Mouse (Mus musculus): Measurements from ENCODE around the gene Agbl1.

Agbl1 gene

GRCm38 (mm10) chr7:76935219-76935618, 705.5 kb downstream of the Agbl1 start:
- DNase-seq (ENCODE audit: low read depth, low spot score): no peak

GRCm38 (mm10) chr7:76941531-76941930, 711.8 kb downstream of the Agbl1 start:
- peak; percentile 27 for DNase-seq (ENCODE audit: low read depth, low spot score)

- no peak for DNase-seq (ENCODE audit: low read depth, low spot score)
These were observed 741.6 kb downstream of the Agbl1 start for GRCm38 (mm10) chr7:76971334-76971733.

GRCm38 (mm10) chr7:77009571-77009970, 779.9 kb downstream of the Agbl1 start:
- no peak for DNase-seq (ENCODE audit: low read depth, low spot score)

- no peak for DNase-seq (ENCODE audit: low read depth, low spot score)
These were observed 799.3 kb downstream of the Agbl1 start for GRCm38 (mm10) chr7:77029019-77029418.

GRCm38 (mm10) chr7:77076033-77076432, 846.3 kb downstream of the Agbl1 start:
- DNase-seq (ENCODE audit: low read depth, low spot score): no peak

- DNase-seq (ENCODE audit: low read depth, low spot score): no peak
These were observed 857.6 kb downstream of the Agbl1 start for GRCm38 (mm10) chr7:77087266-77087665.

- no peak for DNase-seq (ENCODE audit: low read depth, low spot score)
These were observed 865.5 kb downstream of the Agbl1 start for GRCm38 (mm10) chr7:77095153-77095552.

GRCm38 (mm10) chr7:77114021-77114420, 884.3 kb downstream of the Agbl1 start:
- DNase-seq (ENCODE audit: low read depth, low spot score): no peak

- DNase-seq (ENCODE audit: low read depth, low spot score): no peak
These were observed 899.4 kb downstream of the Agbl1 start for GRCm38 (mm10) chr7:77129045-77129444.

GRCm38 (mm10) chr7:77131950-77132349, 902.3 kb downstream of the Agbl1 start:
- DNase-seq (ENCODE audit: low read depth, low spot score): no peak

GRCm38 (mm10) chr7:77132615-77133420, 903.1 kb downstream of the Agbl1 start:
- DNase-seq (ENCODE audit: low read depth, low spot score): no peak

GRCm38 (mm10) chr7:77134860-77135259, 905.2 kb downstream of the Agbl1 start:
- no peak for DNase-seq (ENCODE audit: low read depth, low spot score)

GRCm38 (mm10) chr7:77138707-77139106, 909.0 kb downstream of the Agbl1 start:
- no peak for DNase-seq (ENCODE audit: low read depth, low spot score)

- no peak for DNase-seq (ENCODE audit: low read depth, low spot score)
These were observed 917.8 kb downstream of the Agbl1 start for GRCm38 (mm10) chr7:77147527-77147926.

- DNase-seq (ENCODE audit: low read depth, low spot score): no peak
These were observed 919.1 kb downstream of the Agbl1 start for GRCm38 (mm10) chr7:77148820-77149219.

GRCm38 (mm10) chr7:77149846-77150245, 920.2 kb downstream of the Agbl1 start:
- DNase-seq (ENCODE audit: low read depth, low spot score): no peak

GRCm38 (mm10) chr7:77152393-77152792, 922.7 kb downstream of the Agbl1 start:
- DNase-seq (ENCODE audit: low read depth, low spot score): no peak

GRCm38 (mm10) chr7:77152909-77153308, 923.2 kb downstream of the Agbl1 start:
- no peak for DNase-seq (ENCODE audit: low read depth, low spot score)

- DNase-seq (ENCODE audit: low read depth, low spot score): no peak
These were observed 935.2 kb downstream of the Agbl1 start for GRCm38 (mm10) chr7:77164921-77165320.

All from embryo, embryonic 11.5 days (tissue).